Mouse (Mus musculus) embryonic stem cell, embryonic (primary cell): ENCODE data around the gene Tcerg1l.

Experiments
- CTCF ChIA-PET, 4 experiments: fragments of 300-600 bp in 2 of 4; fragments of 350-600 bp in 2 of 4; sonication (Branson Sonifier 250); formaldehyde crosslinking; loops; one replicate each; lab custom pipeline; 2022; ENCODE audit warnings: inconsistent platforms in 2 of 4; lab: Charles Lee
- POLR2A ChIA-PET, 4 experiments: fragments of 300-600 bp in 2 of 4; fragments of 350-600 bp in 2 of 4; sonication (Branson Sonifier 250); formaldehyde crosslinking; loops; one replicate each; lab custom pipeline; 2022; ENCODE audit warnings: antibody characterized with exemption in 4 of 4, inconsistent platforms in 1 of 4; lab: Charles Lee

Tcerg1l gene

DNA sequence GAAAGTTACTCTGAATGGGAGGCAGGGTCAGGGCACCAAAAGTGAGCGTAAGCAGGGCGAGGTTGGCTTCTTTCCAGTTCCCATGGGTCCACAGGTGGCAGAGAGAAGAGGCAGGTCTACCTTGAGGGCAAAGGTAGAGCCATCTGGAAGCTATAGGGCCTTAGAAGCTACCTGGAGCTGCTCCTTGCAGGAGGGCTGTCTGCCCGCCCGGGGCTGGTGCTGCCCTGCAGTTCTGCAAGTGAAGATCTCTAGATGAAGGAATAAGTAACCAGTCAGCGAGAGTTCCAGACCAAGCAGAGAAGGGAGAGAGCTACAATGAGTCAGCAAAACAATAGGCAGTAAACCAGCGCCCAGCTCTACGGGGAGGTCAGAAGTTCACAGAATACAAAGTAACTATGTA, 22.0 kb downstream of the Tcerg1l start:
- ChIA-PET CTCF (interaction anchor here in 1 of 4 experiments (0.7 to 1.5 kb wide), 2 partner anchors 71 to 292 kb away, joined by 3 read pairs; no protein-coding TSS in a partner anchor), POLR2A (no interaction called here)

DNA sequence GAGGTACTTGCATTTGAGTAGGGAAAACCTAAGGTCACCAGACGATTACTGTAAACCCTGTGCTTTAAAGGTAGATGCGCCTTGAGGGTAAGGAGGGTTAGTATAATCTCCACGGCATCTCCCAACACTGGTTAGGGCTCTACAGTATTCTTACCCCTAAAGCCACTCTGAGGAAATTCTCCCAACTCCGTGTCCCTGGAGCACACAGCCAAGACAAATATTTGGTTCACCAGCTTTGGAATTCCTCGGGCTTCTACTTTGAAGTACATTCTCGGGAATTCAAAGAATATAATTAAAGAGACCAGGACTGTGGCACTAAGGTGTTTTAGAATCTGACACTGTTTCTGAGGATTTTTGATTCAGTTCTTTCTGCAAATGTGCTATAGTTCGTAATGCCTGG, 23.2 kb downstream of the Tcerg1l start:
- ChIA-PET CTCF (interaction anchor here in 1 of 4 experiments (1.5 kb wide), 1 partner anchor 291 kb away, joined by 3 read pairs; no protein-coding TSS in a partner anchor), POLR2A (interaction anchor here in 1 of 4 experiments (0.6 kb wide), 1 partner anchor 427 kb away, joined by 7 read pairs; no protein-coding TSS in a partner anchor)

DNA sequence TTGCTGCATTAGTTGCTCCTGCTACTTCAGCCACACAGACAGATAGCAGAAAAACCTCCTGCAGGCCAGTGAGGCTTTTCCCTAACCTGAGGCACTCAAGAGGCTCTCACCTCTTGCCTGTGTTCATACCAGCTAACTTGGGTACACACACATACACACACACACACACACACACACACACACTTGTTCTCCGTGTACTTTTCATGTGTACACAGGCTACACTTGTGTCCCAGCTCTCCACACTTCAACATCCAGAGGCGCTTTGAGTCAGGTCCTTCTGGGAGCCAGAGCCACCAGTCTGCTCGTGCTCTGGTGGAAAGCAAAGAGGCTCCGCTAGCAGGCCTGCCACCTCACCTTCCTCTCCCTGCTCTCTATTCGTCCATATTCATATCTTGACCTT, 24.0 kb downstream of the Tcerg1l start:
- CTCF ChIA-PET, result no interaction called here
- POLR2A ChIA-PET, result no interaction called here

DNA sequence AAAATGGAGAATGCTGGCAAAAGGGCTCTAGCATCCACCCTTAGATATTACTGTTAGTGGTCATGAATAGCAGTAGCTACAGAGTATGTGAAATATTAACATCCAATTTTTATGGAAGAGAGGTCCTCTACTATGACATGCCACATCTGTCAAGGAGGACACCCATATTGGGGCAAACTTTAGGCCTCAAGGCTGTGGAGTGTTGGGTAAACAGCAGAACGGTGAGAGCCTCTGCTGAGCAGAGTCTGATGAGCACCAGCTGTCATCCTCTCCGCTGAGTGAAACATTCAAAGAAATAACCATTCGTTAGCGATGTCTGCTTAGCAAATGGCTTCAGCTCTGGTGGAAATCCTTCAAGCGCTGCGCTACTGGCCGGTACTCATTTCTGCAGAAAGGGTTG, 30.0 kb downstream of the Tcerg1l start:
- ChIA-PET CTCF (no interaction called here), POLR2A (interaction anchor here in 1 of 4 experiments (0.6 kb wide), 1 partner anchor 44 kb away, joined by 3 read pairs; no protein-coding TSS in a partner anchor)

DNA sequence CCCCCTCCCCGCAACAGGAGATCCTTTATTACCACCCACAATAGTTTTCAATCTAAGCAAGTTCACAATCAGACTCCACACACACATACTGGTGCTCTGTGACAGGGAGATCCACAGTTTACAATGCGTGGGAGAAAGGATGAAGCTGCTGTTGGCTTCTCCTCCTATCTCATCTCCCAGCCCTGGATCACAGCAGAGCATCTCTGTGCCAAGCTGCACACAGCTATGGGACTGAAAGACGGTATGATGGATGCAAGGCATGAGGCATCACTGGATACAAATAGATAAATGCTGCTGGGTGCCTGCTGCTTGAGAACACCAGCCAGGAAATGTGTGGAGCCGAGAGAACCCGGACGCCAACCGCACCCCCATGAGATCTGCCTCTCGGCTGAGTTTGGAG, 32.0 kb downstream of the Tcerg1l start:
- CTCF ChIA-PET, result no interaction called here

DNA sequence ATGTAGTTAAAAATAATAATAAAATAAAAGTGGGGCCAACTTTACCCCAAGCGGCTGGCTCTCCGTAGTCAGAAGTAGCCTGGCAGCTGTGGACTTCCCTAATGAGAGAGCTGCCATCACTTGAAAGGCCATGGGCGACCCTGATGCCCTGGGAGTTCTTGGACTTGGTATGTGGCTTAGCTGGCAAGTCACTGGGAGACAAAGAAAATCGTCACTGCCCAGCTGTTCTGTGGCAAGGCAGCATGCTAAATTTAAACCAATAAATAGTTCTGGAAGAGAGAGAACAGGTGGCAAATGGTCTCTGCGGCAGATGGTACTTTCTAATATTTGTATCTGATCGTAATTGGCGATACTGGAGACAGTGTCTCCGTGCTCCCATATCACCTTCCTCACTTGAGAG, 40.1 kb downstream of the Tcerg1l start:
- ChIA-PET CTCF (no interaction called here), POLR2A (no interaction called here)

More for the DNA sequence above, 32.0 kb downstream of the Tcerg1l start:
- POLR2A ChIA-PET, result no interaction called here

DNA sequence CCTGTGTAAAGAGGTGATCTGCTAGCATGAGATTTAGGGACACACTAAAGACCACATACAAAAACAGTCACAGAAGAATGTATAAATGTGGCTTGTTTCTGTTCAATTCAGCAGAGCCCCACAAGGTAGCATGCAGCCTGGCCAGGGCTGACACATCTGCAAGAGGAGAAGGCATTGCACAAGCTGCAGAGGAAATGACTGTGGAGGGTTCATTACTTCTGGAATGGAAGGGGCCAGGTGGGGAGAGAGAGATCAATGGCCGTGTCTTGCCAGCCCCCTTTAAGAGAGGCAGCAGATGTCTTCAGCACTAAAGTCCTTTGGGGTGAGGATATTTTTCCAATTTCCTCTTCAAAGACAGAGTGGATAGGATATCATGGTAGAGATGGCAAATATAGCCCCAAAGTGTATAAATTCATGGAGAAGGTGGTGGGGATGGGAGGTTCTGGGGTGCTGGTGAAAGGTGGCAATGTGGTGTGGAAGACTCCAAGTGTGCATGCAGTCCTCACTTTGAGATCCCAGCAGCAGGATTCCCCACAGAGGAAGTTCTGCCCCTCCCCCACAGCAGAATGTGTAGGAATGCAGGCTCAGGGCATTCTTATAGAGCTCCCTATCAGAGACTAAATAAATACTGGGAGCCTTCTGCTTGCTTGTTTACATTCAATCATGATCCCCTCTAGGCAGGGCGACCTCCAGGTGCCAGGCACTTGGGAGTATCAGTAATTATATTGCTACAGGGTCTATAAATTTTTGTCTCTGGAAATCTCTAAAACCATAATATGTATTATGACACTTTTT, 40.7 kb downstream of the Tcerg1l start:
- ChIA-PET POLR2A (no interaction called here), CTCF (no interaction called here)

DNA sequence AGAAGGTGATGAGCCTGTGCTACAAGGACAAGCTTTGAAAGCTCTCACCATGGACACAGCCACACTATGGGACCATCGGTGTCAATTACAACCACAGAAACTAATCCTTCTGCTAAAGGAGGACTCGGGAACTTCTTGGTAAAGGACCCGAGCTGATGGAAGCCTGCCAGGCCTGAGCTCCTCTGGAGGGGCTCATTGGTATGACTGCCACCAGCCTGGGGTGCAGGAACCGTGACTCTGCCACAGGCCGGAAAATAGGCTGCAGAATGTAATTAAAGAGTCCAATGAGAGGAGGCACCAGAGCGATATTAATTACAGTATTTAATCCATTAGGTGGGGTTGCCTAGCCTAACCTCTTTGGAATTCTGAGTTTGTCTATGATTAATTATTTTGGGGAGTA, 52.1 kb downstream of the Tcerg1l start:
- CTCF ChIA-PET, result interaction anchor here in 1 of 4 experiments (1.0 kb wide), 1 partner anchor 53 kb away, joined by 3 read pairs; no protein-coding TSS in a partner anchor
- POLR2A ChIA-PET, result no interaction called here

DNA sequence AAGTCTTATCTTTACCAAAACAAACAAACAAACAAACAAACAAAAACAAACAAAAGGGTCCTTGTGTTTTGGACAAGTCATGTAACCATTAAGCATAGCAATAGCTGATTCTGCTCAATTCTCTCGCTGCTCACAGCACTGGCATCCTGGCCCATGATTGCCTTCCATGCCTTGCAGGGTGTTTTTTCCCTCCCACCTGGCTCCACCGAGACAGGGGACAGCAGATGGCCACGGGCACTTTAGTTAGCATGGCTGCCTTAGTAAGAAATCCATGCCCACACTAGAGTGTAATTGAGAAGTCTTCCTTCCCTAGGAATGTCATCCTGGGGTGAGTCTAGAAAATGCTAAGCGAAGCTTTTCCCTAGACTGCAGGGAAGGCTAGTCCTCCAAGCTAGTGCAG, 59.1 kb downstream of the Tcerg1l start:
- ChIA-PET POLR2A (interaction anchor here in 1 of 4 experiments (0.6 to 0.8 kb wide), 2 partner anchors 10 to 14 kb away, joined by 3 read pairs; no protein-coding TSS in a partner anchor), CTCF (no interaction called here)

DNA sequence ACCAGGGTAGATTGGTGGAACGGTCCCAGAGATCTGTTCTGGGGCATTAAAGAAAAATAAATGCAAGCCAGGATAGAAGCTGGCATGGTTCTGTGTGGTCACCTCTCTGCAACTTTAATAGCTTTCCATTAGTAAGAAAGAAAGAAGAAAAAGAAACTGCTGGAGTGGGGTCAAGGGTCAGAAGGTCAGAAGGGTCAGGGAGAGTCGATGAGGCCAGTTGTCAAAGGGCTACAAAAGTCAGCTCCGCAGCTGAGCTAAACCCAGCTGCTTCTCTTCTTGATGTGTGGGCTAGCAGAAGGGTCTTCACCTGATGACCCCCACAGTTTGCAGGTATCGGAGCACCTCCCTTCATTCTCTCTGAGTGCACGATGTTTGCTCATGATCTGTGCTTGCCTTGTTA, 59.6 kb downstream of the Tcerg1l start:
- ChIA-PET CTCF (no interaction called here), POLR2A (interaction anchor here in 1 of 4 experiments (0.8 kb wide), 1 partner anchor 10 kb away, joined by 3 read pairs; no protein-coding TSS in a partner anchor)

DNA sequence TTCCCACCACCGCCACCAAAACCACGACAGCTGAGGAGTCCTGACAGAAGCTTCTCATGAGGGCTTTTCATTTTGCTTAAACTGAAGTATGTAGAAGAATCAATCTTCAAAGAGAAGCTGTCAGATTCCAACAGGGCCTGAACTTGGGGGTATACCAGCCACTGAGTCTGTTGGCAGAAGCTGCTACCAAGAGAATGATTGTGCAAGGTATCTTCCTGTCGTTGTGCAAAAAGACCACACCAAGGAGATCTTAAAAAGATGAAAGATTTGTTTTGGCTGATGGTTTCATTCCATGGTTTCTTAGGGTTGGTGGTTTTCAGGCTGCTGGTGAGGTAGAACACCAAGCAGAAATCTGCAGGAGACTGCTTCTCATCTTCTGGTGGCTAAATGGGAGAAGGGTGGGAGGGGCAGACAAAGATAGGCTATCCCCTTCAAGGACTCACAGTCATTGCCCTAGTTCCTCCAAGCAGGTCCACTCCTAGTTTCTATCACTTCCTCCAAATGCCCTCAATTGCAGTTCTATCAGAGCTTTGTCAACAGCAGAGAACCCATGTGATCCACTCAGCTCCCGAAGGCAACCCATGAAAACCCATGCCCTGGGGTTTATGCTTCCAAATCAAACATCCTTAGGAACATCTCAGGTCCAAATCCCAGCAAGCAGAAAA, 64.9 kb downstream of the Tcerg1l start:
- ChIA-PET CTCF (no interaction called here), POLR2A (interaction anchor here in 1 of 4 experiments (0.9 kb wide), 1 partner anchor 323 kb away, joined by 3 read pairs; no protein-coding TSS in a partner anchor)

DNA sequence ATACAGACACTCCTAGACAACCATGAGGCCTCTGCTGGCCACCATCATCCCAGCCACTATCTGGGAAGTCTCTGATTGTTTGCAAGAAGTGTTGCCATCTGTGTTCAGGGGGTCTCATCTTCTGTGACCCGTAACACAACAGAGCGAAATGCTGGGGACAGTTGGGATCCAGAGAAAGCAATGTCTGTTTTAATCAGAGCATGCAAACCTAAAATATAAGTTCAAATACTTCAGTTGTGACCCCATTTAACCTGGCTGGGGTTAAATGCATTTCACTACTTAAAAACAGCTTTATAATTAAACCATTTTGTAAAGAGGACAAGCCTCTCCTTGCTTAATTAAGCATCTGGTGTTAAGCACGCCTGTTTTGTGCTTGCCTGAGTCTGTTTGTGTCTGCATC, 66.3 kb downstream of the Tcerg1l start:
- POLR2A ChIA-PET, result no interaction called here
- CTCF ChIA-PET, result no interaction called here

DNA sequence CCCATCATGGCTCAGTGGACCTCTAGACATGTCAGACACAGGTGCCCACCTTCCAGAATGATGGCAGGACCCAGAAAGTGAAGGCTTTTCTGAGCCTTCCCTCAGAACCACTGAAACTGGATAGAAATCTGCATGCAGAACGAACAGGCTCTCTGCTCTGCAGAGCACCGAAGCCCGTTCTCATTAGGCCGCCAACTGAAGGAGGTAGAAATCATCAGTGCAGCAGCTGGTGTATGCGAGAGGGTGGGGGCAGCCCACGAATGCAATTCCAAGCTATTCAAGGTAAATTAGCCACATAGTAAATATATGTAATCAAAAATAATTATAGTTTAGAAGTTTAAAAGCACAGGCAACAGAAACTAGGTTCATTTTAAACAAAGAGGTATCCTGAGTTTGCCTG, 68.9 kb downstream of the Tcerg1l start:
- CTCF ChIA-PET, result interaction anchor here in 1 of 4 experiments (0.5 kb wide), 1 partner anchor 726 kb away, joined by 4 read pairs; no protein-coding TSS in a partner anchor
- POLR2A ChIA-PET, result no interaction called here

DNA sequence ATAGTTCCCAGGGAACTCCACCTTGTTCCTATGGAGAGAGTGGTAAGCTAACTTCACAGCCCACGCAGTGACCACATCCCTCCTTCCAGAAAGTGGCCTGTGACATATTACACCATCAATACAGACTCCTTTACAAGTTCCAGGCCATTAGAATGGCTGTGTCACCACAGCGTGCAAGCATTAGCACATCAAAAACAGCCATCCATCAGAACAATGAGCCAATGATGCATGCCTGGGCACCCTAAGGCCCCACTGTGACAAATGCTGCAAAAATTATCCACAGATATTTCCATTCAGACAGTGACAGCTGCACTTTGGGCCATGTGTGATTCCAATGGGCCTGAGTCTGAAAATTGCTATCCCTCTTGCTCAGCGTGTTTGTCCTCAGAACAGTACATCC, 70.8 kb downstream of the Tcerg1l start:
- ChIA-PET CTCF (no interaction called here), POLR2A (interaction anchor here in 1 of 4 experiments (0.6 kb wide), 1 partner anchor 12 kb away, joined by 3 read pairs; no protein-coding TSS in a partner anchor)

DNA sequence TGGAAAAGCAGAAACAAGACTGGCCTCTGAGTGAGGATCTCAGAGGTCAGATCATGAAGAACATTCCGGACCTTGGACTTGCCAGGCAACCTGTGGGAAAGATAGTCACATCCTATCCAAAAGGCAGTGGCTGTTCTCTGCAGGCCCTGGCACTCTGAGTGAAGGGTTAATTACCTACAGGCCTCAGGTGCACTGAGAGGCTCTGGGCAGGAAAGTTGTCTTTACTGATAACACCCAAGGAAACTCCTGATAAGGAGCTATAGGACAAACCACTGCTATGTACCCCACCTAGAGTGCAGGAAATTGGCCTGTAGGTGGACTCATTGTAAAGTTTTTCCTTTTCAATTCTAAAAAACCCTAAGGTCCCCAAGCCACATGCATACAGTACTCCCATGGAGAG, 83.8 kb downstream of the Tcerg1l start:
- ChIA-PET POLR2A (no interaction called here), CTCF (no interaction called here)

DNA sequence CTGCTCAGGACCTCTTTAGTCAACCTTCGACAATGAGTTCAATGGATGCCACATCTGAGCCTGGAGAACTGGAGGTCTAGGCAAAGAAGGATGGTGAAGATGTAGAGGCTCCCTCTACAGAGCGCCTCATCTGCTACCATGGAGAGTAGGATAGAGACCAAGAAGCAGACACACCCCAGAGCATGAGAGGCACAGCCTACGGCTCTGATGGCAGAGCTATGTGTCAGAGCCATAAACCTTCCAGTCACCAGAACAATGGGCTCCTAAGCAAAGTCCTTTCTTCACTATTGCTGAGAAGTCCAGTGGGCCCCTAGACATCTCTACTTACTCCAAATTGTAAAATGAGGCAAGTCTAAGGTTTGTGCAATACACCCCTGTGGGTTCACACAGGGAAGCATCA, 91.4 kb downstream of the Tcerg1l start:
- CTCF ChIA-PET, result no interaction called here
- POLR2A ChIA-PET, result no interaction called here

DNA sequence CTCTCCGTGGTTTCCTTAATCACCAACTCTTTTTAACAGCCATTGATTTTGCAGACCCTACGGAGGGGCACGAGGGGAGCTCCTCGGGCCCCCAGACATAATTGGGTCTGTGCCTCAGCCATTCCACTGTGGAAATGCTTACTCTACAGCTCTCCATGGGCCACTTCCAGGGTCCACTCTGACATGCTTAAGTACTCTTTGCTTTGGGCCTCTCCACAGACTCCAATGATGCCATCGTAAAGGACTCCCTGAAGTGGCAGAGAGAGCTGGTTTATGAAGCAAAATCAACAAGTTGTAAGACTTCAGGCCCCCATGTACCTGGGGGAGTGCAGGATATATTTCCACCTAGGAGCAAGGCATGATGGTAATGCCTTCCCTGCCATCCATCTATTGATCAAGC, 112.7 kb downstream of the Tcerg1l start:
- CTCF ChIA-PET, result no interaction called here
- POLR2A ChIA-PET, result interaction anchor here in 2 of 4 experiments (0.5 to 0.6 kb wide), 2 partner anchors 563 to 906 kb away, joined by 3 to 4 read pairs; no protein-coding TSS in a partner anchor

DNA sequence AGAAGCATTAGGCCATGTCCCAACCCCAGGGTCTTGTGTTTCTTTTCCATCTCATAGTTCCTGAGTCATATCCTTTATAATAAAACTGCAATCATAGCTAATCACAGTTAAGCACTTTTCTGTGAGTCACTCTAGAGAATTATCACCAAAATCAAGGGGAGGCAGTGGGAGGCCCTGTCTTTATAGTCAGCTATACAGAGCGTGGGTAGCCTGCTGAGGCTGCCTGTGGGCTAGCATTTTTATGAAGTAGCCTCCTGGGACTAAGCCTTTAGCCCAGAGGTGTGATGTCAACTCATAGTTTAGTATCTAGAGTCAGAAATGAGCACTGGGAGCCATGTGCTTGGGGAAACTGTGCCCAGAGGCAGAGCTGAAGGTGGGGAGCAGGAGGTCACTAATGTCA, 122.3 kb downstream of the Tcerg1l start:
- CTCF ChIA-PET, result no interaction called here
- POLR2A ChIA-PET, result no interaction called here

DNA sequence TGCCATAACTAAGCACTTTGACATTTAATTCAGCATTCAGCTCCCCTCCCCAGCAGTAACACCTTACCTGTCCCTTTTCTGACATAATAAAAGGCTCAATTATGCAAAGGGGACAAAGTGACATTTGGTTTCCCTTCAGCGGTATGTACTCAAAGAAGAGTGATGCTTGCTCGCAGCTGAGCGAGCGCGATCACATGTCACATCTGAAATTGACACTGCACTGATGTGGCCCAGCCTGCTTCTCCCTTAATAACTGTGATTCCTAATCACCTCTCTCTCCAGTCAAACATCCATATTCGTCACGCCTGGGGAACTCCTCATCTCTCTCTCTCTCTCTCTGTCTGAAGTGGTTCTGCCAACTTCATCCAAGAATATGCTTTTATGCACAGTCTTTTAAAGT, 126.2 kb downstream of the Tcerg1l start:
- CTCF ChIA-PET, result no interaction called here

DNA sequence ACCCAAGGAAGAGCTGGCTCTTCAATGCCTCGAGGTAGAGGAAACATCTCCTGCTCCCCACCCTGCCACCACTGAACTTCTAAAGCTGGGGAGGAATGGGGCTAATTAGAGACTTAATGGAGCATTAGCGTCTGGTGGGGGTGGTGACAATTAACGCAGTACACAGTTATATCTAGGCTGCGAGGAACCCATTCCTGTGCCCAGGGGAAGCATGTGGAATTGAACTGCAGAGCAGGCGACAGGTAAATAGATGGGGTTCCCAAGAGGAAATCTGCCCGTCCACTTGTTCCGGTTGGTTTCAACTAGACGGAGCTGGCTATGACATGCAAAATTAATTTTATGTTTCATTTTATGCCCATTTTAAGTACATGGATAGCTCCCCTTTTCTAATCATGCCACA, 128.1 kb downstream of the Tcerg1l start:
- ChIA-PET POLR2A (no interaction called here), CTCF (no interaction called here)

More for the DNA sequence above, 126.2 kb downstream of the Tcerg1l start:
- POLR2A ChIA-PET, result no interaction called here
